Mouse (Mus musculus): ENCODE data around the gene Pde4b. TPM values are rescaled to one million over a fixed set of nuclear protein-coding genes. Genes with fewer than 3 reads are reported as not detected.

Gene Pde4b
- total and polyA plus RNA-seq, 2 experiments: 8.0 to 10.7 TPM

GRCm38 (mm10) chr4:102495001-102495400 lies 407.7 kb downstream of the Pde4b start:
- Histone ChIP-seq H3K9ac (ENCODE audit: low read depth, low read length) (no peak overlapping the region; the same call in 1 of the 2 replicates), H3K27me3 (ENCODE audit: control insufficient read depth, insufficient read depth, low read length) (no peaks in the 10 kb centered on the region), H3K79me2 (ENCODE audit: control insufficient read depth, insufficient read depth, low read length) (no peaks in the 10 kb centered on the region), H3K4me3 (ENCODE audit: insufficient read depth, low read depth, low read length) (no peak overlapping the region), H3K27ac (replicated peaks; ENCODE audit: insufficient read depth, low read depth, low read length) (no peak overlapping the region; the same call in 1 of the 2 replicates), H3K4me1 (ENCODE audit: control insufficient read depth, insufficient read depth, low read length) (peaks cover 5% of the 10 kb centered on the region; the same call in 1 of the 2 replicates), H3K36me3 (ENCODE audit: control insufficient read depth, insufficient read depth, low read length) (no peaks in the 10 kb centered on the region)
- WGBS: 43% methylated on average over 5 of the region's 5 CpGs
- TF ChIP-seq CTCF (IDR thresholded peaks at IDR 0.05; ENCODE audit: low read depth, low read length): no peak
- no peak for TF ChIP-seq POLR2A (IDR thresholded peaks at IDR 0.05; ENCODE audit: extremely low read depth, insufficient read depth, low read length)
- DNase-seq (ENCODE audit: extremely low read depth, low read depth, low spot score): no peak

- TF ChIP-seq POLR2A (IDR thresholded peaks at IDR 0.05; ENCODE audit: extremely low read depth, insufficient read depth, low read length) (no peak), CTCF (IDR thresholded peaks at IDR 0.05; ENCODE audit: low read depth, low read length) (no peak)
- H3K27ac ChIP-seq (replicated peaks; ENCODE audit: insufficient read depth, low read depth, low read length): no peak overlapping the region; the same call in 1 of the 2 replicates
- no peak overlapping the region for H3K9ac ChIP-seq (ENCODE audit: low read depth, low read length)
- no peaks in the 10 kb centered on the region for H3K79me2 ChIP-seq (ENCODE audit: control insufficient read depth, insufficient read depth, low read length)
- no peaks in the 10 kb centered on the region for H3K27me3 ChIP-seq (ENCODE audit: control insufficient read depth, insufficient read depth, low read length)
- no peak overlapping the region for H3K4me3 ChIP-seq (ENCODE audit: insufficient read depth, low read depth, low read length)
- H3K4me1 ChIP-seq (ENCODE audit: control insufficient read depth, insufficient read depth, low read length): peaks cover 5% of the 10 kb centered on the region; the same call in 1 of the 2 replicates
- WGBS: 72% methylated on average over 5 of the region's 5 CpGs
- H3K36me3 ChIP-seq (ENCODE audit: control insufficient read depth, insufficient read depth, low read length): no peaks in the 10 kb centered on the region
- DNase-seq (ENCODE audit: extremely low read depth, low read depth, low spot score): peak; percentile 42
Measured at GRCm38 (mm10) chr4:102495474-102495873, 408.1 kb downstream of the Pde4b start.

GRCm38 (mm10) chr4:102496269-102497177 lies 409.2 kb downstream of the Pde4b start:
- Histone ChIP-seq H3K27ac (replicated peaks; ENCODE audit: insufficient read depth, low read depth, low read length) (no peak overlapping the region), H3K27me3 (ENCODE audit: control insufficient read depth, insufficient read depth, low read length) (no peaks in the 10 kb centered on the region), H3K4me1 (ENCODE audit: control insufficient read depth, insufficient read depth, low read length) (peaks cover 5% of the 10 kb centered on the region; the same call in 1 of the 2 replicates), H3K36me3 (ENCODE audit: control insufficient read depth, insufficient read depth, low read length) (no peaks in the 10 kb centered on the region), H3K9ac (ENCODE audit: low read depth, low read length) (no peak overlapping the region), H3K79me2 (ENCODE audit: control insufficient read depth, insufficient read depth, low read length) (no peaks in the 10 kb centered on the region), H3K4me3 (ENCODE audit: insufficient read depth, low read depth, low read length) (no peak overlapping the region)
- DNase-seq (ENCODE audit: extremely low read depth, low read depth, low spot score): no peak
- 93% methylated on average over 20 of the region's 20 CpGs for WGBS
- TF ChIP-seq CTCF (IDR thresholded peaks at IDR 0.05; ENCODE audit: low read depth, low read length): no peak
- no peak for TF ChIP-seq POLR2A (IDR thresholded peaks at IDR 0.05; ENCODE audit: extremely low read depth, insufficient read depth, low read length)

GRCm38 (mm10) chr4:102497221-102497620 lies 409.9 kb downstream of the Pde4b start:
- H3K79me2 ChIP-seq (ENCODE audit: control insufficient read depth, insufficient read depth, low read length): no peaks in the 10 kb centered on the region

GRCm38 (mm10) chr4:102498169-102498919 lies 411.0 kb downstream of the Pde4b start:
- Histone ChIP-seq H3K9ac (ENCODE audit: low read depth, low read length) (no peak overlapping the region), H3K4me1 (ENCODE audit: control insufficient read depth, insufficient read depth, low read length) (peaks cover 5% of the 10 kb centered on the region; the same call in 1 of the 2 replicates), H3K27ac (replicated peaks; ENCODE audit: insufficient read depth, low read depth, low read length) (no peak overlapping the region), H3K4me3 (ENCODE audit: insufficient read depth, low read depth, low read length) (no peak overlapping the region), H3K36me3 (ENCODE audit: control insufficient read depth, insufficient read depth, low read length) (no peaks in the 10 kb centered on the region), H3K27me3 (ENCODE audit: control insufficient read depth, insufficient read depth, low read length) (no peaks in the 10 kb centered on the region), H3K79me2 (ENCODE audit: control insufficient read depth, insufficient read depth, low read length) (no peaks in the 10 kb centered on the region)
- whole genome bisulfite sequencing: 88% methylated on average over 4 of the region's 4 CpGs
- no peak for DNase-seq (ENCODE audit: extremely low read depth, low read depth, low spot score)
- no peak for TF ChIP-seq POLR2A (IDR thresholded peaks at IDR 0.05; ENCODE audit: extremely low read depth, insufficient read depth, low read length)

More at GRCm38 (mm10) chr4:102497221-102497620, 409.9 kb downstream of the Pde4b start:
- H3K27me3 ChIP-seq (ENCODE audit: control insufficient read depth, insufficient read depth, low read length): no peaks in the 10 kb centered on the region
- TF ChIP-seq CTCF (IDR thresholded peaks at IDR 0.05; ENCODE audit: low read depth, low read length): no peak
- no peak for TF ChIP-seq POLR2A (IDR thresholded peaks at IDR 0.05; ENCODE audit: extremely low read depth, insufficient read depth, low read length)
- peaks cover 5% of the 10 kb centered on the region; the same call in 1 of the 2 replicates for H3K4me1 ChIP-seq (ENCODE audit: control insufficient read depth, insufficient read depth, low read length)
- H3K36me3 ChIP-seq (ENCODE audit: control insufficient read depth, insufficient read depth, low read length): no peaks in the 10 kb centered on the region
- no peak for DNase-seq (ENCODE audit: extremely low read depth, low read depth, low spot score)
- no peak overlapping the region for H3K9ac ChIP-seq (ENCODE audit: low read depth, low read length)
- 96% methylated on average over 3 of the region's 3 CpGs for WGBS
- H3K4me3 ChIP-seq (ENCODE audit: insufficient read depth, low read depth, low read length): no peak overlapping the region
- H3K27ac ChIP-seq (replicated peaks; ENCODE audit: insufficient read depth, low read depth, low read length): no peak overlapping the region
